15 mouse cellular contexts compared by ENCODE assay signal in genomic region chr10:24972923-24973322, GRCm38 (mm10). TPM values are rescaled to one million over a fixed set of nuclear protein-coding genes. Genes with fewer than 3 reads are reported as not detected.
DNase-seq lines count a peak whose midpoint lies in the region; ATAC-seq and TF ChIP-seq lines count a peak whose summit lies in the region.
"Had no signal": no experiment of that assay in that cellular context is flagged by ENCODE, and none has a peak within 500 bp of the region (broad histone marks: within the 10 kb centered on the region; RNA-seq: fewer than 3 reads in every experiment).

No protein-coding gene starts in this region.

- no peak for DNase-seq in testis, postnatal 10 days (ENCODE audit: low spot score)
- no peak for DNase-seq in left cerebral cortex, postnatal 25 days (ENCODE audit: low spot score in 2 of 2)
- DNase-seq: adrenal gland, postnatal 25 days; gastrocnemius, postnatal 10 days; heart, postnatal 14 days; liver, embryonic 13.5 days had no signal

- no peaks in the 10 kb centered on the region for H3K27me3 ChIP-seq in intestine, embryonic 16.5 days (replicated peaks; ENCODE audit: control insufficient read depth, insufficient read depth, low read length)
- no peaks in the 10 kb centered on the region for H3K27me3 ChIP-seq in intestine, embryonic 15.5 days (replicated peaks)
- no peaks in the 10 kb centered on the region for H3K27me3 ChIP-seq in testis, adult 2 months (ENCODE audit: control insufficient read depth, insufficient read depth, low read length)
- H3K27me3 ChIP-seq: liver, embryonic 13.5 days had no signal

- no peaks in the 10 kb centered on the region for H3K9me3 ChIP-seq in intestine, embryonic 16.5 days (ENCODE audit: control insufficient read depth, low read length)
- H3K9me3 ChIP-seq in intestine, embryonic 15.5 days, result no peaks in the 10 kb centered on the region
- H3K9me3 ChIP-seq: liver, embryonic 13.5 days had no signal

- H3K4me2 ChIP-seq in intestine, embryonic 16.5 days (ENCODE audit: low read depth, low read length), result no peak overlapping the region
- H3K4me2 ChIP-seq in intestine, embryonic 15.5 days (replicated peaks), result no peak overlapping the region
- H3K4me2 ChIP-seq: liver, embryonic 13.5 days had no signal

- H3K4me1 ChIP-seq in intestine, embryonic 16.5 days (ENCODE audit: control insufficient read depth, insufficient read depth, low read length), result peaks cover 4% of the 10 kb centered on the region; the same call in 1 of the 2 replicates
- 0 out of 2 replicates have a peak, but pooled peaks cover 7% of the 10 kb centered on the region for H3K4me1 ChIP-seq in intestine, embryonic 15.5 days (replicated peaks)
- H3K4me1 ChIP-seq in testis, adult 2 months (ENCODE audit: control insufficient read depth, insufficient read depth, low read length), result peaks cover 2% of the 10 kb centered on the region
- peaks cover 8% of the 10 kb centered on the region for H3K4me1 ChIP-seq in embryonic fibroblast, embryonic 13.5 days (ENCODE audit: control insufficient read depth, insufficient read depth, low read length)
- H3K4me1 ChIP-seq: liver, embryonic 13.5 days had no signal

- no peak for TF ChIP-seq POLR2A in testis, adult 2 months (IDR thresholded peaks at IDR 0.05; ENCODE audit: control insufficient read depth, low read depth, low read length)
- TF ChIP-seq POLR2A in embryonic fibroblast, embryonic 13.5 days (IDR thresholded peaks at IDR 0.05; ENCODE audit: low read depth, low read length), result no peak

- ATAC-seq in intestine, embryonic 16.5 days, result no peak
- no peak for ATAC-seq in intestine, embryonic 15.5 days
- ATAC-seq in CD4-positive, CD25-positive, alpha-beta regulatory T cell, adult 4 months, result no peak
- ATAC-seq: forebrain, embryonic 16.5 days; hindbrain, postnatal 0 days had no signal

- 0 out of 2 replicates have a peak overlapping the region, but pooled peaks have one; percentile 3 for H3K27ac ChIP-seq in intestine, embryonic 16.5 days (ENCODE audit: low read length)
- no peak overlapping the region for H3K27ac ChIP-seq in intestine, embryonic 15.5 days
- H3K27ac ChIP-seq in testis, adult 2 months (ENCODE audit: control insufficient read depth, insufficient read depth, low read depth, low read length), result no peak overlapping the region
- peak overlapping the region; percentile 54 for H3K27ac ChIP-seq in embryonic fibroblast, embryonic 13.5 days (ENCODE audit: insufficient read depth, low read length)
- H3K27ac ChIP-seq: hindbrain, postnatal 0 days; liver, embryonic 13.5 days had no signal

- H3K9ac ChIP-seq in intestine, embryonic 16.5 days (ENCODE audit: low read depth, low read length), result no peak overlapping the region
- no peak overlapping the region for H3K9ac ChIP-seq in intestine, embryonic 15.5 days
- H3K9ac ChIP-seq: liver, embryonic 13.5 days had no signal

- 29% methylated on average over 4 of the region's 4 CpGs for WGBS in intestine, embryonic 16.5 days
- WGBS in intestine, embryonic 15.5 days, result 27% methylated on average over 4 of the region's 4 CpGs

- TF ChIP-seq CTCF in testis, adult 2 months (IDR thresholded peaks at IDR 0.05; ENCODE audit: control insufficient read depth, insufficient read depth, insufficient replicate concordance, low read depth, low read length), result no peak
- no peak for TF ChIP-seq CTCF in embryonic fibroblast, embryonic 13.5 days (IDR thresholded peaks at IDR 0.05; ENCODE audit: borderline replicate concordance, insufficient read depth, low read length)

- intact Hi-C loops in left cerebral cortex, postnatal 25 days (cut with DNase I), result no loop called here

- no peak overlapping the region for H3K4me3 ChIP-seq in intestine, embryonic 16.5 days (ENCODE audit: low read length)
- no peak overlapping the region for H3K4me3 ChIP-seq in intestine, embryonic 15.5 days (replicated peaks)
- H3K4me3 ChIP-seq in testis, adult 2 months (ENCODE audit: control insufficient read depth, low read depth, low read length), result peak overlapping the region; percentile 47
- H3K4me3 ChIP-seq in embryonic fibroblast, embryonic 13.5 days (ENCODE audit: insufficient read depth, low read length), result no peak overlapping the region
- H3K4me3 ChIP-seq: liver, embryonic 13.5 days had no signal

- H3K36me3 ChIP-seq in intestine, embryonic 16.5 days (ENCODE audit: control insufficient read depth, insufficient read depth, low read length), result no peaks in the 10 kb centered on the region
- no peaks in the 10 kb centered on the region for H3K36me3 ChIP-seq in intestine, embryonic 15.5 days
- no peaks in the 10 kb centered on the region for H3K36me3 ChIP-seq in testis, adult 2 months (ENCODE audit: control insufficient read depth, insufficient read depth, low read length)
- H3K36me3 ChIP-seq: liver, embryonic 13.5 days had no signal

RNA-seq across cellular contexts. Expression of gene Arg1, which starts 45.6 kb away (rescaled TPM):
- polyA plus RNA-seq in intestine, embryonic 16.5 days (2015; fragmentation: Nextera tagmentation; extraction: Ambion mirVana), result 4.9 and 5.9 TPM in 2 replicates
- 4.9 and 5.0 TPM in 2 replicates for polyA plus RNA-seq in intestine, embryonic 15.5 days (2015; fragmentation: Nextera tagmentation; extraction: Ambion mirVana)
- 0.12 TPM in 1 of 2 replicates, not detected in the other for polyA plus RNA-seq in testis, adult 2 months (2012; rRNA removed)
- not detected in 2 replicates for polyA plus RNA-seq in embryonic fibroblast, embryonic 13.5 days (2011; ENCODE audit: insufficient read length, low read depth, missing spikeins)
- polyA plus RNA-seq in CD4-positive, CD25-positive, alpha-beta regulatory T cell, adult 4 months (2017; shearing (Covaris generic)), result 1 to 10 TPM; 2.2 to 3.3 TPM
- under 1 TPM in 1 of 2 experiments, not detected in 1; 0.37 TPM for total RNA-seq in left cerebral cortex, postnatal 25 days (2021)
- total RNA-seq: adrenal gland, postnatal 25 days; common myeloid progenitor, adult 5-6 weeks; layer of hippocampus, adult 18-20 months had no signal

Comparison
In these comparisons a context has a peak if more than half of its experiments do, and no peak if none do; other contexts are left out.
1. H3K27ac ChIP-seq: peak in intestine, embryonic 16.5 days (single experiment) and embryonic fibroblast, embryonic 13.5 days (single experiment); none in intestine, embryonic 15.5 days (single experiment) and testis, adult 2 months (single experiment).